Mouse (Mus musculus) limb, embryonic 14.5 days (tissue): ENCODE results near the gene Chil1. TPM values are rescaled to one million over a fixed set of nuclear protein-coding genes. Genes with fewer than 3 reads are reported as not detected.

Experiments
- ATAC-seq: fragments of 200-750 bp; cut with Nextera tagmentation; 2 replicates; pipeline ENCODE4 v1.8.0; 2017; ENCODE audit warnings: low read depth, moderate number of reproducible peaks, moderate TSS enrichment; ENCODE audit not compliant: low FRiP score
- DNase-seq: peaks from one replicate; pipeline ENCODE4 v3.0.0-alpha.2; 2015; ENCODE audit warnings: low spot score
- H3K27ac ChIP-seq: fragments of 300-500 bp; sonication (generic); replicated peaks from 2 replicates; pipeline ENCODE4 v1.5.1; 2014; ENCODE audit warnings: low read depth, mild to moderate bottlenecking, low read length, moderate library complexity, mixed read lengths
- H3K27me3 ChIP-seq: fragments of 300-500 bp; sonication (generic); 2 replicates; pipeline ENCODE4 v1.6.1; 2014; ENCODE audit warnings: low read length, mixed read lengths; ENCODE audit not compliant: control insufficient read depth, insufficient read depth
- H3K36me3 ChIP-seq: fragments of 300-500 bp; sonication (generic); 2 replicates; pipeline ENCODE4 v1.6.1; 2014; ENCODE audit warnings: mild to moderate bottlenecking, low read length, moderate library complexity, mixed read lengths; ENCODE audit not compliant: control insufficient read depth, insufficient read depth
- H3K4me1 ChIP-seq: fragments of 300-500 bp; sonication (generic); 2 replicates; pipeline ENCODE4 v1.6.1; 2014; ENCODE audit warnings: antibody characterized with exemption, low read length, mixed read lengths; ENCODE audit not compliant: control insufficient read depth, insufficient read depth
- H3K4me2 ChIP-seq: fragments of 300-500 bp; sonication (generic); replicated peaks from 2 replicates; pipeline ENCODE4 v1.6.1; 2014; ENCODE audit warnings: low read depth, mild to moderate bottlenecking, low read length, moderate library complexity; ENCODE audit not compliant: severe bottlenecking
- H3K4me3 ChIP-seq: fragments of 300-500 bp; sonication (generic); replicated peaks from 2 replicates; pipeline ENCODE4 v1.5.1; 2014; ENCODE audit warnings: low read length
- H3K9ac ChIP-seq: fragments of 300-500 bp; sonication (generic); 2 replicates; pipeline ENCODE4 v1.6.1; 2014; ENCODE audit warnings: mild to moderate bottlenecking, low read depth, low read length, moderate library complexity; ENCODE audit not compliant: severe bottlenecking
- H3K9me3 ChIP-seq: fragments of 300-500 bp; sonication (generic); 2 replicates; pipeline ENCODE4 v1.6.1; 2016; ENCODE audit warnings: low read length; ENCODE audit not compliant: control insufficient read depth
- POLR2A ChIP-seq: fragments of 200-500 bp; IDR thresholded peaks from 2 replicates; pipeline ENCODE4 v1.8.0; 2012; ENCODE audit warnings: inconsistent platforms, mild to moderate bottlenecking, moderate library complexity, borderline replicate concordance; ENCODE audit not compliant: insufficient read depth, insufficient read length; ENCODE audit errors: extremely low read depth
- WGBS: fragments of 180-500 bp; shearing (Covaris S2); extraction: QIAGEN DNeasy Blood & Tissue Kit; methylation state at CpG from one replicate; pipeline ENCODE4 v1.1.7; 2014; 5-methylcytosine and 5-hydroxymethylcytosine counted together
- polyA plus RNA-seq, 2 experiments: library from polyadenylated mRNA; depleted of rRNA in 1 of 2; stranded (reverse) in 1 of 2; unstranded in 1 of 2; fragments of >200 nt; fragmentation: Nextera tagmentation in 1 of 2; extraction: Ambion mirVana in 1 of 2; gene quantifications; 2 replicates each; pipeline versions ENCODE4 v1.2.1 to v1.2.3; 2012 to 2014

Gene Chil1
- polyA plus RNA-seq, 2 experiments: 12.3 to 16.3 TPM

DNA sequence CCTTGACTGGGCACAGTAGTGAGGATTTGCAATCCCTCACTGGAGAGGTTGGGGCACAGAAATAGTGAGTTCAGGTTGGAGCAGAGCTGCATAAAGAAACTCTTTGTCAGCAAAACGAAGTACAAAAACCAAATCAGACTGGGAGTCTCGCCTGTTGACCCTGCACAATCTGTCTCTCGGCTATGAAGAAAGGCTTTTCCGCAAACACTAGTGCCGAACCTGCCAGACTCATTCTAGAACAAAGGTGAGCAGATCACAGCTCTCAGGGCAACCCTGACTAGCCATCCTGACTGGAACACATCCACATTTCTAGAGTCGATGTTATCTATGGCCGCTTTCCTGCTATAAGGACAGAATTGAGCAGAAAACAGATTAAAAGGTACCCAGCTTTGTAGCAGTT is 8.9 kb upstream of the Chil1 start:
- H3K27me3 ChIP-seq: no peaks in the 10 kb centered on the region
- H3K4me3 ChIP-seq: no peak overlapping the region
- no peak overlapping the region for H3K9ac ChIP-seq
- no peaks in the 10 kb centered on the region for H3K9me3 ChIP-seq
- no peak overlapping the region for H3K27ac ChIP-seq
- no peaks in the 10 kb centered on the region for H3K36me3 ChIP-seq
- DNase-seq (no peak), ATAC-seq (no peak)
- WGBS: 76% methylated on average over 7 of the region's 7 CpGs
- no peaks in the 10 kb centered on the region for H3K4me1 ChIP-seq
- no peak overlapping the region for H3K4me2 ChIP-seq
- no peak for TF ChIP-seq POLR2A

DNA sequence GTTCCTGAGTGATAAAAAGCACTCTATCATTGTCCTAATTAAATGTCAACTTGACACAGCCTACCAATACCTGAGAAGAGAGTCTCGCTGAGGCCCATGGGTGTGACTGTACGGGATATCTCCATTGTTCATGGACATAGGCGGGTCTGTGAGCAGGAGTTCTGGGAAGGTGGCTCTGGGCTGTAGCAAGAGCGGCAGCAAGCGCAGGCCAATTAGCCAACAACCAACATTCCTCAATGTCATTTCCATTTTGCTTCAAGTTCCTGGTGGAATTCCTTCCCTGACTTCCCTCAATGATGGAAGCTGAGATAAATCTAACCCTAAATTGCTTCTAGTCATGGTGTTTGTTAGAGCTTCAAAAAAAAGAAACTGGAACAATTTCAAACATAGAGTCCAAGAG is 4.0 kb upstream of the Chil1 start:
- WGBS: 92% methylated on average over 5 of the region's 5 CpGs
- DNase-seq (no peak), ATAC-seq (no peak)
- no peak for TF ChIP-seq POLR2A
- no peaks in the 10 kb centered on the region for H3K9me3 ChIP-seq
- H3K27me3 ChIP-seq: no peaks in the 10 kb centered on the region
- no peak overlapping the region for H3K27ac ChIP-seq
- H3K9ac ChIP-seq: no peak overlapping the region
- H3K4me2 ChIP-seq: no peak overlapping the region
- no peak overlapping the region for H3K4me3 ChIP-seq
- no peaks in the 10 kb centered on the region for H3K36me3 ChIP-seq
- H3K4me1 ChIP-seq: 0 out of 2 replicates have a peak, but pooled peaks cover 7% of the 10 kb centered on the region

DNA sequence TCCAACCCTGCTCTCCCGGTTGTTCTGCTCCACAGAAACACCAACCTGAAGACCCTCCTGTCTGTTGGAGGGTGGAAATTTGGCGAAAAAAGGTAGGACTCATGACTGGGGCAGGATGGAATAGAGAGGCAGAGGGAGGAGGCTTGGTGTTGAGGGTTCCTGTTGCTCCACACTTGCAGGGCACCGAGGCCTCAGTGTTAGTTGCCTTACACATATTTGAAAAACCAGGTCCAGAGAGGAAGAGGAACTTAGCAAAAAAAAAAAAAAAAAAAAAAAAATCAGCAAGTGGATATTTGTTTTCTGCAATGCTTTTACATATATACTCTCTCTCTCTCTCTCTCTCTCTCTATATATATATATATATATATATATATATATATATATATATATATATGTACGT is 2.1 kb downstream of the Chil1 start:
- Histone ChIP-seq H3K27ac (no peak overlapping the region), H3K4me2 (no peak overlapping the region), H3K4me1 (0 out of 2 replicates have a peak, but pooled peaks cover 7% of the 10 kb centered on the region), H3K4me3 (no peak overlapping the region), H3K9ac (no peak overlapping the region), H3K27me3 (no peaks in the 10 kb centered on the region), H3K36me3 (no peaks in the 10 kb centered on the region), H3K9me3 (no peaks in the 10 kb centered on the region)
- TF ChIP-seq POLR2A: no peak
- no peak for DNase-seq
- 86% methylated on average over 4 of the region's 4 CpGs for WGBS
- ATAC-seq: no peak

DNA sequence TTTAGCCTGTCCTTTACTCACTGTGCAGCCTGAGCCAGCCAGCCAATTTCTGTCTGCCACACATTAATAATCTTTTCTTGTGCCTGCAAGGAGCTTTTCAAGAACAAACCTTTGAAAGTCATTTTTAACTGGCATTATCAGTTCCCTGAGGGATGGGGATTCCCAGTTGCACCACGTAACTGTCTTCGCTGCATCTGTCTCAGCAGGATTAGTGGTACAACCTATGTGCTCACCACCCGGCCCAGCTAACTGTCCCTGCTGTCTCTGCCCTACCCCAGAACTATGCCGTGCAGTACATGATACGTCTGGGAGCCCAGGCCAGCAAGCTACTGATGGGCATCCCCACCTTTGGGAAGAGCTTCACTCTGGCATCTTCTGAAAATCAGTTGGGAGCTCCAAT is 6.2 kb downstream of the Chil1 start:
- 85% methylated on average over 5 of the region's 5 CpGs for WGBS
- DNase-seq (no peak), ATAC-seq (no peak)
- H3K4me2 ChIP-seq: no peak overlapping the region
- 0 out of 2 replicates have a peak, but pooled peaks cover 3% of the 10 kb centered on the region for H3K4me1 ChIP-seq
- TF ChIP-seq POLR2A: no peak
- no peaks in the 10 kb centered on the region for H3K36me3 ChIP-seq
- no peaks in the 10 kb centered on the region for H3K9me3 ChIP-seq
- no peak overlapping the region for H3K9ac ChIP-seq
- no peak overlapping the region for H3K27ac ChIP-seq
- H3K4me3 ChIP-seq: no peak overlapping the region
- no peaks in the 10 kb centered on the region for H3K27me3 ChIP-seq

DNA sequence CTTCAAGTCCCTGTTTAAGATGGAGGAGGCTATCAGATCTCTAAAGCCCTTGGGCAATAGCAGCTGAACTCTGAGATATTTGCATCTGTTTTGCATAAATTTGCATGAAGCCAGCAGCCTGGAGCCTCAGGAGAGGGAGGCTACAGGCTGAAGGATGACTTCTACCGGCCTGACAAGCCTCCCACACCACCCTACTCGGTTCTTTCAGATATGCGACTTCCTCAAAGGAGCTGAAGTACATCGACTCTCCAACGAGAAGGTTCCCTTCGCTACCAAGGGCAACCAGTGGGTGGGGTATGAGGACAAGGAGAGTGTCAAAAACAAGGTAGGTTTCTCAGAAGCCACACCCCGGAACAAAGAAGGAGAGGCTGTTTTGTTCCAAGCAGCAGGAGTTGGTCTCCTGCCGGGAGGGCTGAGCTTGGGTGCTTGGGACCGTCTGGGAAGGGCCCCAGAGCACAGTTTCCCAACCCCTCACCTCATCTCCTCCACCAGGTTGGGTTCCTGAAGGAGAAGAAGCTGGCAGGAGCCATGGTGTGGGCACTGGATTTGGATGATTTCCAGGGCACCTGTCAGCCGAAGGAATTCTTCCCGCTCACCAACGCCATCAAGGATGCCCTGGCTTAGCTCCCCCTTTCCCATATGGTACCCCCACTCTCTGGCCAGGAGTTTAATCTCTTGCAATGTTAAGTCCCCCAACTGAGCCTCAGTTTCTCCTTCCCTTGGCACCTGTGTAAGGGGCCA is 7.2 kb downstream of the Chil1 start:
- no peak for ATAC-seq

More for the DNA sequence above, 7.2 kb downstream of the Chil1 start:
- Histone ChIP-seq H3K36me3 (no peaks in the 10 kb centered on the region), H3K9ac (no peak overlapping the region), H3K9me3 (no peaks in the 10 kb centered on the region), H3K4me3 (no peak overlapping the region), H3K27ac (no peak overlapping the region), H3K4me2 (no peak overlapping the region), H3K4me1 (peaks cover 11% of the 10 kb centered on the region; the same call in 1 of the 2 replicates), H3K27me3 (no peaks in the 10 kb centered on the region)
- DNase-seq: no peak
- 33% methylated on average over 12 of the region's 12 CpGs for WGBS
- TF ChIP-seq POLR2A: no peak
